Mouse (Mus musculus): ENCODE measurements around the gene Atp2b1. TPM values are rescaled to one million over a fixed set of nuclear protein-coding genes. Genes with fewer than 3 reads are reported as not detected.

The Atp2b1 gene
- total RNA-seq (2021): 1,000 to 10,000 TPM in 1 of 2 experiments, 100 to 1,000 TPM in 1; 996 to 1,053 TPM
- long read RNA-seq, experiment 1, partial matches to known transcripts: 38 of 93 reads
- long read RNA-seq, experiment 1, other reads (novel, unspliced or antisense): 53 of 93 reads
- long read RNA-seq, experiment 2, partial matches to known transcripts: 88 of 135 reads
- long read RNA-seq, experiment 2, other reads (novel, unspliced or antisense): 45 of 135 reads

DNA sequence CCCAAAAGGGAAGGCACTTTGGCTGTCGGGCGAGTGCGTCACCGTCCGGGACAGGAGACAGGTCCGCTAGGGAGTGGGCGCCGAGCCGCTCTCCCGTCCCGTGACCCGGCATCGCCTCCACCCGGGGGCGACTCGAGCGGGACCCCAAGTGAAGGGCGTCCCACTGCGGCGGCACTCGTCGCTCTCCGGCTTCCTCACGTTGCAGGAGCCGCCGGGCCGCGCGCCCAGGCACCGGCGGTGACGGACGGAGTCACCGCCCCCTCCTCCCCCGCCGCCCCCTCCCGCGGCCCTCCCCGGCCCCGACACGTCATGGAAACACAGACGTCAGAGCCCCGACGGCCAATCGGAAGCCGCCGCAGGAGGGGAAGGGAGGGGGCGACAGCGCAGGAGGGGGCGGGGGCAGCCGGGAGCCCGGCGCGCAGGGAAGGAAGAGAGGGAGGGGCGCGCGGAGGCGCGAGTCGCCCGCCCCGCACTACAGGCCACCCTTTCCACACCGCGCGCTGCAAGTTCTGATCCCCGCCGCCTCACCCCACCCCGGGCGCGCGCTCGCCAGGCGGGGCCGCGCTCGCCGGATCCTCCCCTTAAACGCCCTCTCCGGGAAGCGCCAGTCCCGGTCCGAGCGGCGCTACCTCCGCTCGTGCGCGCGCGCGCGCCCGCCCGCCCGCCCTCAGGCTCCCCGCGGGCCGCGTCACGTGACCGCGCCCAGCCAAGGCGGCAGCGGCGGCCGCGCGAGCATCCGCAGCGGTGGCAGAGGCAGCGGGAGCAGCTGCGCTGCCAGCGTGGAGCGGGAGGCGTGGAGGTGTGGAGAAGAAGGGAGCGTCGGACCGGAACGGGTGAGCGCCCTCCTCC is at the start of gene Atp2b1:
TSS of gene Atp2b1 (plus strand) at position 446 of the 849 bp plus-strand sequence.
- DNase-seq (ENCODE audit: low spot score in 2 of 2): peak; percentile 90 to 96

DNA sequence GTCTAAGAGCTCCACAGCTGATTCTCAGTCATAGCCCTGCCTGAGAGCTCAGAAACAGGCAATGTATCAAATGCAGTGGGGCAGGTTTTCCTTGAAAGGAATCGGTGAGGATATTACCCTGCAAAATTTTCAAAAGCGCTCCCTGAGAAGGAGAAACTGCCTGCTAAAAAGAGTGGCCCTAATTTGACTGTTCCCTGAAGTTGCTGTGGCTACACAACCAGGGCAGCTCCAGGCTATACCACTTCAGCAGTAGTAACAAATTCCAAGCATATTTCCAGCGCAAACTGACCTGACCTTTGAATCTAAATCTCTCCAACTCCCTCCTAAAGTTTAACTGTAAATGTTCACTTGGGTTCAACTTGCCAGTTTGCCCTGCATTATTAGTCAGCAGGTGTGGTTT is 49.4 kb upstream of the Atp2b1 start:
- no peak for DNase-seq (ENCODE audit: low spot score in 2 of 2)

GRCm38 (mm10) chr10:98866836-98867370 is 47.3 kb upstream of the Atp2b1 start:
- DNase-seq (ENCODE audit: low spot score in 2 of 2): no peak

- no peak for DNase-seq (ENCODE audit: low spot score in 2 of 2)
Observed at GRCm38 (mm10) chr10:98868351-98868908, 45.8 kb upstream of the Atp2b1 start.

- DNase-seq (ENCODE audit: low spot score in 2 of 2): no peak
Observed at GRCm38 (mm10) chr10:98877855-98878254, 36.4 kb upstream of the Atp2b1 start.

- no peak for DNase-seq (ENCODE audit: low spot score in 2 of 2)
Observed at GRCm38 (mm10) chr10:98878636-98879035, 35.6 kb upstream of the Atp2b1 start.

DNA sequence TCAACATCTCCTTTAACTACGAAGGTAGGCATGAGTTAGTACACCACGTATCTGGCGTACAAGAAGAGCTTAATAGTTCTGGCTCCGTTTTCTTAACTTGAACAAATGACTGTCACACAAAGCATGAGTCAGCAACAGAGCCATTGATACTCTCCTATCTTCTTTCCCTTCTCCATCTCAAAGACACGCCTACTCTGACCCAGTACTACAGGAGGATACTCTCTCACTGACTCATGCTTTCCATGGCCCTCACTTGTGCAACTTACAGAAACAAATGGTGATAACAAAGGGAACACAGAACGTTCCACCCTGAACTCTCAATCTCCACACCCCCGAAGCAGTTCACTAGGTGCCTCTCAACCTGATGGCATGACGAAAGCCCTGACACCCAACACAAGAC is 34.1 kb upstream of the Atp2b1 start:
- no peak for DNase-seq (ENCODE audit: low spot score in 2 of 2)

DNA sequence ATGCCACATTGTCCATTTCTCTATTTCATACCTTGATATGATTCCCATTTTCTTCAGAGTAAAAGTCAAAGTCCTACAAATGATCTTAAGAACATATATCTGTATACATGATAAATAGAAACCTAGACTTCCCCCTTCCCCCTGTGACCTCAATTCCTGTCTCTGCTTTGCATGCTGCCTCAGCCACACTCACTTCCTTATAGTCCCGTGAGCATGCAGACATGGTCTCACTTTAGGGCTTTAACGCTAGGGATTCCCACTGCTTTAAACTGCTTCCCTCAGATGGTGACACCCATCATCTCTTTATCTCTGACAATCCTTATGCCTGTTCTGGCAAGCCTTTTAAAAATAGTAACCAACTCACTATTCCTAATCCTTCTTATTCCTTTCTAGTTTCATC is 33.5 kb upstream of the Atp2b1 start:
- DNase-seq (ENCODE audit: low spot score in 2 of 2): no peak

GRCm38 (mm10) chr10:98881492-98881891 is 32.7 kb upstream of the Atp2b1 start:
- no peak for DNase-seq (ENCODE audit: low spot score in 2 of 2)

DNA sequence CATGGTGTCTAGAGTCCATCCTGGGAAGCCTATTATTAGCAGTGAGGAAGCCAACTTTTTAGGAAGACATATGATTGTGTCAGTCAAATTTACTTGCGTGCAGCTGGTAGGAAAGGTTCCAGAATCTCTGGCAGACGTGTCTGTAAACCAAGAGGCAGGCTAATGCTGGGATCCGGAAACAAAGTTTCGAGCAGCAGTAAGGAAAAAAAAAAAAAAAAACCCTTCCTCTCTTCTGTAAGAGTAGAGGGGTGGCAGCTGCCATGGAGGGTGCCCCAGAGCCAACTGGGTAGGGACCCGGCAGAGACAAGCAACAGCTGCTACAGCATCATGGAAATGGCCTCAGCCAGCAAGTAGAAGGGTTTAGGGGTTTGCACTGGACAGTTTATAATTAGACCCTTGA is 31.6 kb upstream of the Atp2b1 start:
- no peak for DNase-seq (ENCODE audit: low spot score in 2 of 2)

DNA sequence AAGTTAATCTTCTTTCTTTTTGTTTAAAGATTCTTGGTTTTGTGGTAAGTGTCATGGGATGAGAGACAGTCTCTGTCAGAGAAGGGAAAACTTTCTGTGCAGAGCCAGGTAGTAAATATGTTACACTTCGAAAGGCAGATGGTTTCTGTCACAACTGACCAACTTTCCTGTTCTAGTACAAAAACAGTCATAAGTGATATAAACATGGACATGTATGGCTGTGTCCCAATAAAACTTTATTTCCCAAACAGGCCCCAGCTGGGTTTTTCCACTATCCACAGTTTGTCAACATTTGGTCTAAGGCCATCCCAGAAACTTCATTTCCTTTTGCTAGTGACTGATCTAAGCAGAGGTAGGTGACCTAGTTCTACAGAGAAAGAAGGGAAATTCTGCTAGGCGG is 29.8 kb upstream of the Atp2b1 start:
- no peak for DNase-seq (ENCODE audit: low spot score in 2 of 2)

- DNase-seq (ENCODE audit: low spot score in 2 of 2): no peak
Observed at GRCm38 (mm10) chr10:98886770-98887271, 27.4 kb upstream of the Atp2b1 start.

DNA sequence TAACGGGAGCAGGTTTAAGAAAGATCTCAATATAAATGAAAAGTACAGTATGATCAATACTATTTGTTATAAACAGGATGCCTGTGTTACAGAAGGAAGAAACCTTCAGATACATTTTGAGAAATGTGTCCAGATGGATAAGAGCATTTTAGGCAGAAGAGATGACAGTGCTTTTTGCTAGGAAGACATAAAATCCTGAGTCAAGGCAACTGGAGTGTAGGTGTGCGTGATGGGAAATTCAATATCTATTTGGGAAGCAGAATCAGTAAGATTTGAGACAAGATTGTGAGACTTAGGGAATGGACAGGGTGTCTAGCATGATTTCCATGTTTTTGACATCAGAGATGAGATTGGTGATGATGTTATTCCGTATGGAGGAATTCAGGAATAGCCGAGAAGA is 22.8 kb upstream of the Atp2b1 start:
- peak in 1 of 2 experiments; percentile 11 for DNase-seq (ENCODE audit: low spot score in 2 of 2)

DNA sequence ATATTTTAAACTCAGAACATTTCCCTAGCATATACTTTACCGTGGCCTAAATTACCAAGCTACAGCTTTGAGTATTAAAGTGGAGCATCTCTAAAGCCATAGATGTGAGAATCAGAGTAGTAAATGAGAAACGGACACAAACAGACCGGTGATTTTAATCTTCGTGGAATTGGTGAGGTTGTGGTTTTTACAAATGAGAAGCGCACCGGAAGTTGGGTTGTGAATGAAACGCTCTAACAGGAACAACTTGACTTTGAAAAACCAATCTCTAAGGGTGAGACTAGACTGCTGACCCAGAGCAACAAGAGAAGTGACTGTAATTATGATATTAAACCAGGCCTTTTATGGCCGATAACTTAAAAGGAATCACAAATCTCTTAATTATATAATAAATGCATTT is 16.7 kb upstream of the Atp2b1 start:
- DNase-seq (ENCODE audit: low spot score in 2 of 2): no peak

DNA sequence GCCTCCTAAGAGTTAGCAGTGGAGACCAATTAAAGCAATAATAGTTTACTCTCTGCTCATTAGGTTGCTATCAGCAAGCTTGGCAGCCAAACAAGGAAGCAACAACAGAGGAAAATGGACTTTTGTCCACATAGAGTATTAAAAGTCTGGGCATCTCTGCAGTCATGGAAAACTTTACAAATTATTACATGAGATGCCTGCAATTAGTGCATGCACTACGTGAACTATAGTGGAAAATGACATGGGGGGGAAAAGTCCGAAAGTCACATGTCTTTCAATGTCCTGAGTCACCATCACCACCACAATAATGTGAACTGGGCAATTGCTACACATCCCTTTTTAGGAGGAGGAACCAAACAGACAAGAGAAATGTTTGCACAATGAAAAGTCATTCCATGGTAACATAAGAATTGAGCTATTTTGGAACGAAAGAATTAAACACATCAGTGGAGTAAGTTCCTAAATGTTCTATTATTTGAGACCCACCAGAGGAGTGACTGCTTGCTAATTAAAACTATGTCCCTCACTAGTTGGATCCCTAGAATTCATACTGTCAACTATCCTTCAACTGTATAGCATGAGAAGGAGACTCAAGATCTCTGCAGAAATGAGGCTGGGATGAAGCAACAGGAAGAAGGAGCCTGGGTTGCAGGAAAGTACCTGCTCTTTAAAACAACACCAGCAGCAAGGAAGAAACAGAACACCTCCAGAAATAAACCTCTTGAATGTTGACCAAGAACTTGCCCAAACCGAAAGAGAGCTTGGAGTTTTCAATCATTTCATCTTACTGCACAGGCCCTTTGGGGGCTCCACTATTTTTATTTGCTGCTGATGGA is 16.1 kb upstream of the Atp2b1 start:
- no peak for DNase-seq (ENCODE audit: low spot score in 2 of 2)

DNA sequence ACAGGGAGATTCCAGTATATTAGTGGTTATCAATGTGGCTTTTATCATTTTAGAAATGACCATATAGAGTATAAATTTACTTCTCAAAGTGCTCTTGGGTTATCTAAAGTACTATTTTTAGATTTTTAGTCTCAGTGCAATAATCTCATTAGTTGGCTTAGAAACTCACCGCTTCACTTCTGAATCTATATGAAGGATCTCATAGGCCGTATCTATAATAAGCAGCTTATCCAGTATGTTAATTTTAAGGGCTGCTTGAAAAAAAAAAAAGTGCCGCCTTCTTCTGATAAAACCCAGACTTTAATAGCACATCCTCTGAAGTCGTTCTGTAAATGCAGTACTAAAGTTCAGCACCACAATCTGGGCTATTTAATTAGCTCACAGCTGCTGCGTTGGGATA is 12.7 kb upstream of the Atp2b1 start:
- no peak for DNase-seq (ENCODE audit: low spot score in 2 of 2)

GRCm38 (mm10) chr10:98905987-98906386 is 8.2 kb upstream of the Atp2b1 start:
- no peak for DNase-seq (ENCODE audit: low spot score in 2 of 2)

DNA sequence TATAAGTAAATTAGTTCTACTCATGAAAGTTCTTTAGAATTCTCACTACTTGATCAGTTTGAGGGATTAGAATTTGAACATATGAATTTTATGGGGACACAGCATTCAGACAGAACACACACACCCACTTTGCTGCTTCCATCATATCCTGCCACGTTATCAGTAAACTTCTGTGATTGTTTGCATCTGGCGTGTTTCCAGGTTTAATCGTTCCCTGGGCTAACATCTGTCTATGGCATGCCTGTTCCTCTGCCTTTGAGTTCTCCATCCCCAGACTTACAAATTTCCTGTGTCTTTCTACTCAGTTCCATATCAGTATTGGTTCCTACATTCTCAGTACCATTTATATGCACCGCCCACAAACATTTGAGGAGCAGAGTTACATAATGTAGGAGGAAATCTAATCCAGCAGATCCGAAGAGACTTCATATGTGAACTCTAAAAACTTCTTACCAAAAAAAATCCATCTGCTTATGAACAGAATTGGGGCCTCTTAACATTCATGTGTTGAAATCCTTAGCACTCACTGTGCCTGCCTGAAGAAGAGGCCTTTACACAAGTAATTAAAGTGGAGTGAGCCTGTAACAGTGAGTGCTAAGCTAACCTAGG is 7.2 kb upstream of the Atp2b1 start:
- no peak for DNase-seq (ENCODE audit: low spot score in 2 of 2)

DNA sequence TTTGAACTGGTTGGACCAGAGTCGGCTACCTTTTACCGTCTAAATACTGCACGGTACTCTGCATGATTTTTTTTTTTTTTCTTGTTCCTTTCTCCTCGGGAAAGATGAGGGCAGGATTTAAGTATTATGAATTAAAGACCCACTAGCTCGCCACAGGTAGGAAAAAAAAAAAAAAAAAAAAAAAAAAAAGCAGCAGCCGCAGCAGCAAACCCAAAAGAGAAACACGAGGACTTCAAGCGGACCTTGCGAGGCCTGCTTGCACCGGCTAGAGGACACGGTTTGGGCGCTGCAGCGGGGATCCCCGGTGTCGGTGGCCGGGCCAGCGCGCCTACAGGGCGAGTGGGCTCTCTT is 621 bp upstream of the Atp2b1 start:
- no peak for DNase-seq (ENCODE audit: low spot score in 2 of 2)

DNA sequence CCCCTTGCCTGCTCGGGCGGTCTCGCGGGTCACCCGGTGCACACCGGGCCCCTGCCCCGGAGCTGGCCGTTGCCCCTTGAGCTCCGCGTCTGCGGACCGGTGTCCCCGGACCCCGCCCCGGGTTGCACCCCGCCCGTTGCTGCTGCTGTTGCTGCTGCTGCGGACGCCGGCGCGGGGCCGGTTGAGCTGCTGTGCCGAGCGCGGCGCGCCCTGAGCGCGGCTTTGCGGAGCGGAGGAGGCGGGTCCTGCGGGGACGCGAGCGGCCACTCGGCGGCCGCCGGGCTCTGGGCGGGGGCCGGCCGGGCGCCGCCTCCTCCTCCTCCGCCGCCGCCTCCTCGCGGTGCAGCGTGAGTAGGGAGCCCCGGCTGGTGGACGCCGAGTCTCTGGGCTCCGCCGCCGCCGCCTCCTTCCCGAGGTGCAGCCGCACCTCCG is 620 bp downstream of the Atp2b1 start:
- peak; percentile 82 to 83 for DNase-seq (ENCODE audit: low spot score in 2 of 2)

All from layer of hippocampus, postnatal 14 days (tissue).